In genomic region chr2:152153361-152153760, GRCm38 (mm10) we compare ENCODE assay signal across 21 mouse cellular contexts. TPM values are rescaled to one million over a fixed set of nuclear protein-coding genes. Genes with fewer than 3 reads are reported as not detected.
A peak's percentile ranks its signal among the peaks of the same experiment; 100 is the strongest.
DNase-seq lines count a peak whose midpoint lies in the region; ATAC-seq lines count a peak whose summit lies in the region.
"Had no signal": no experiment of that assay in that cellular context is flagged by ENCODE, and none has a peak within 500 bp of the region (broad histone marks: within the 10 kb centered on the region; RNA-seq: fewer than 3 reads in every experiment).

No protein-coding gene starts in this region.

- H3K4me3 ChIP-seq in forebrain, embryonic 11.5 days (ENCODE audit: low read depth, low read length), result no peak overlapping the region
- no peak overlapping the region for H3K4me3 ChIP-seq in forebrain, embryonic 16.5 days (replicated peaks; ENCODE audit: low read length)
- no peak overlapping the region for H3K4me3 ChIP-seq in kidney, embryonic 16.5 days (ENCODE audit: low read length)
- H3K4me3 ChIP-seq in kidney, embryonic 14.5 days (ENCODE audit: low read length), result no peak overlapping the region
- H3K4me3 ChIP-seq in brown adipose tissue, adult 24 weeks (ENCODE audit: insufficient read depth, low read depth, low read length), result no peak overlapping the region
- H3K4me3 ChIP-seq in embryonic facial prominence, embryonic 10.5 days, result no peak overlapping the region
- H3K4me3 ChIP-seq: embryonic facial prominence, embryonic 12.5 days; forebrain, embryonic 12.5 days; heart, embryonic 13.5 days; hindbrain, embryonic 15.5 days had no signal

- H3K4me1 ChIP-seq in forebrain, embryonic 11.5 days (replicated peaks; ENCODE audit: control insufficient read depth, insufficient read depth, low read length), result no peaks in the 10 kb centered on the region
- no peaks in the 10 kb centered on the region for H3K4me1 ChIP-seq in forebrain, embryonic 16.5 days (replicated peaks; ENCODE audit: control insufficient read depth, insufficient read depth, low read length)
- H3K4me1 ChIP-seq in kidney, embryonic 16.5 days (ENCODE audit: insufficient read depth, low read length), result peaks cover 6% of the 10 kb centered on the region; the same call in 1 of the 2 replicates
- no peaks in the 10 kb centered on the region for H3K4me1 ChIP-seq in kidney, embryonic 14.5 days (ENCODE audit: control insufficient read depth, insufficient read depth, low read length)
- H3K4me1 ChIP-seq in brown adipose tissue, adult 24 weeks (ENCODE audit: control insufficient read depth, insufficient read depth, insufficient read length, low read length), result peaks cover 30% of the 10 kb centered on the region
- peaks cover 29% of the 10 kb centered on the region for H3K4me1 ChIP-seq in embryonic facial prominence, embryonic 10.5 days
- H3K4me1 ChIP-seq: hindbrain, embryonic 15.5 days had no signal

- no peak overlapping the region for H3K4me2 ChIP-seq in forebrain, embryonic 11.5 days (ENCODE audit: low read depth, low read length, severe bottlenecking)
- H3K4me2 ChIP-seq in forebrain, embryonic 16.5 days (ENCODE audit: low read length), result no peak overlapping the region
- H3K4me2 ChIP-seq in kidney, embryonic 16.5 days (replicated peaks; ENCODE audit: low read depth, low read length), result no peak overlapping the region
- H3K4me2 ChIP-seq in kidney, embryonic 14.5 days (replicated peaks; ENCODE audit: low read depth, low read length), result no peak overlapping the region
- H3K4me2 ChIP-seq: embryonic facial prominence, embryonic 12.5 days; forebrain, embryonic 12.5 days; heart, embryonic 13.5 days; hindbrain, embryonic 15.5 days had no signal

- H3K27ac ChIP-seq in forebrain, embryonic 11.5 days (ENCODE audit: low read depth, low read length), result no peak overlapping the region
- H3K27ac ChIP-seq in forebrain, embryonic 16.5 days (ENCODE audit: low read length), result no peak overlapping the region
- H3K27ac ChIP-seq in kidney, embryonic 16.5 days (ENCODE audit: low read length), result no peak overlapping the region
- no peak overlapping the region for H3K27ac ChIP-seq in kidney, embryonic 14.5 days (ENCODE audit: low read depth, low read length)
- 0 out of 2 replicates have a peak overlapping the region, but pooled peaks have one; percentile 12 for H3K27ac ChIP-seq in brown adipose tissue, adult 24 weeks (replicated peaks; ENCODE audit: low read depth, low read length)
- H3K27ac ChIP-seq in embryonic facial prominence, embryonic 10.5 days (replicated peaks), result peak overlapping the region; percentile 48; the same call in 1 of the 2 replicates
- H3K27ac ChIP-seq: embryonic facial prominence, embryonic 12.5 days; forebrain, embryonic 12.5 days; heart, embryonic 13.5 days; hindbrain, embryonic 15.5 days had no signal

- no peaks in the 10 kb centered on the region for H3K27me3 ChIP-seq in forebrain, embryonic 11.5 days (ENCODE audit: control insufficient read depth, insufficient read depth, low read length)
- no peaks in the 10 kb centered on the region for H3K27me3 ChIP-seq in forebrain, embryonic 16.5 days (replicated peaks; ENCODE audit: control insufficient read depth, insufficient read depth, low read length)
- H3K27me3 ChIP-seq in kidney, embryonic 16.5 days (ENCODE audit: insufficient read depth, low read length), result no peaks in the 10 kb centered on the region
- no peaks in the 10 kb centered on the region for H3K27me3 ChIP-seq in kidney, embryonic 14.5 days (ENCODE audit: control insufficient read depth, insufficient read depth, low read length)
- peaks cover 4% of the 10 kb centered on the region for H3K27me3 ChIP-seq in embryonic facial prominence, embryonic 10.5 days (replicated peaks; ENCODE audit: low read depth, poor library complexity, severe bottlenecking)
- H3K27me3 ChIP-seq: hindbrain, embryonic 15.5 days had no signal

- no peaks in the 10 kb centered on the region for H3K9me3 ChIP-seq in forebrain, embryonic 11.5 days (ENCODE audit: control insufficient read depth, low read length)
- no peaks in the 10 kb centered on the region for H3K9me3 ChIP-seq in forebrain, embryonic 16.5 days (ENCODE audit: control insufficient read depth, low read length)
- no peaks in the 10 kb centered on the region for H3K9me3 ChIP-seq in kidney, embryonic 16.5 days (ENCODE audit: low read length)
- no peaks in the 10 kb centered on the region for H3K9me3 ChIP-seq in kidney, embryonic 14.5 days (ENCODE audit: control insufficient read depth, low read length)
- H3K9me3 ChIP-seq in embryonic facial prominence, embryonic 10.5 days, result no peaks in the 10 kb centered on the region
- H3K9me3 ChIP-seq: embryonic facial prominence, embryonic 12.5 days; forebrain, embryonic 12.5 days; heart, embryonic 13.5 days; hindbrain, embryonic 15.5 days had no signal

- DNase-seq in forebrain, embryonic 11.5 days (ENCODE audit: low spot score), result peak; percentile 48
- no peak for DNase-seq in embryonic facial prominence, embryonic 10.5 days (ENCODE audit: low spot score)
- no peak for DNase-seq in cerebellum, adult 11-12 months
- DNase-seq in thymus, postnatal 10 days (ENCODE audit: low spot score in 2 of 2), result no peak
- DNase-seq: adrenal gland, postnatal 10 days; cerebellum, adult 2 months; cerebellum, postnatal 10 days; forebrain, postnatal 0 days; gastrocnemius, postnatal 14 days; heart, postnatal 4 days had no signal

- no peak for ATAC-seq in forebrain, embryonic 11.5 days (replicated peaks; ENCODE audit: low FRiP score)
- ATAC-seq in forebrain, embryonic 16.5 days, result no peak
- 0 out of 2 replicates have a peak, but pooled peaks have one; percentile 27 for ATAC-seq in kidney, embryonic 16.5 days (ENCODE audit: low FRiP score, low TSS enrichment)
- no peak for ATAC-seq in kidney, embryonic 14.5 days (ENCODE audit: low FRiP score, low TSS enrichment)
- ATAC-seq: forebrain, postnatal 0 days; inflammation-experienced regulatory T-cells, adult 6 months; intestine, postnatal 0 days had no signal

- WGBS in forebrain, embryonic 11.5 days, result 40% methylated on average over 3 of the region's 3 CpGs
- WGBS in forebrain, embryonic 16.5 days, result 55% methylated on average over 3 of the region's 3 CpGs
- WGBS in kidney, embryonic 16.5 days, result 12% methylated on average over 3 of the region's 3 CpGs
- WGBS in kidney, embryonic 14.5 days, result 15% methylated on average over 3 of the region's 3 CpGs
- 23% methylated on average over 3 of the region's 3 CpGs for WGBS in embryonic facial prominence, embryonic 10.5 days

- H3K9ac ChIP-seq in forebrain, embryonic 11.5 days (ENCODE audit: low read length), result no peak overlapping the region
- no peak overlapping the region for H3K9ac ChIP-seq in forebrain, embryonic 16.5 days (replicated peaks; ENCODE audit: low read depth, low read length)
- H3K9ac ChIP-seq in kidney, embryonic 16.5 days (replicated peaks; ENCODE audit: low read length), result no peak overlapping the region
- H3K9ac ChIP-seq in kidney, embryonic 14.5 days (ENCODE audit: low read depth, low read length), result no peak overlapping the region
- H3K9ac ChIP-seq: embryonic facial prominence, embryonic 12.5 days; forebrain, embryonic 12.5 days; forebrain, postnatal 0 days; heart, embryonic 13.5 days; hindbrain, embryonic 15.5 days had no signal

- H3K36me3 ChIP-seq in forebrain, embryonic 11.5 days (ENCODE audit: control insufficient read depth, insufficient read depth, low read length), result no peaks in the 10 kb centered on the region
- H3K36me3 ChIP-seq in forebrain, embryonic 16.5 days (ENCODE audit: control insufficient read depth, insufficient read depth), result no peaks in the 10 kb centered on the region
- no peaks in the 10 kb centered on the region for H3K36me3 ChIP-seq in kidney, embryonic 16.5 days (ENCODE audit: insufficient read depth, low read length)
- H3K36me3 ChIP-seq in kidney, embryonic 14.5 days (ENCODE audit: control insufficient read depth, insufficient read depth, low read length), result no peaks in the 10 kb centered on the region
- no peaks in the 10 kb centered on the region for H3K36me3 ChIP-seq in embryonic facial prominence, embryonic 10.5 days (replicated peaks)
- H3K36me3 ChIP-seq: embryonic facial prominence, embryonic 12.5 days; forebrain, embryonic 12.5 days; heart, embryonic 13.5 days; hindbrain, embryonic 15.5 days had no signal

RNA-seq across cellular contexts. Expression of gene Tcf15, which starts 10.0 kb away (rescaled TPM):
- 3.4 and 3.5 TPM in 2 replicates for polyA plus RNA-seq in forebrain, embryonic 11.5 days (2014; fragmentation: Nextera tagmentation; extraction: Ambion mirVana)
- 1.3 and 1.5 TPM in 2 replicates for polyA plus RNA-seq in forebrain, embryonic 16.5 days (2015; fragmentation: Nextera tagmentation; extraction: Ambion mirVana)
- polyA plus RNA-seq in kidney, embryonic 16.5 days (2015; fragmentation: Nextera tagmentation; extraction: Ambion mirVana), result 10.0 and 10.4 TPM in 2 replicates
- 18.2 and 19.2 TPM in 2 replicates for polyA plus RNA-seq in kidney, embryonic 14.5 days (2014; fragmentation: Nextera tagmentation; extraction: Ambion mirVana)
- 12.1 and 20.7 TPM in 2 replicates for polyA plus RNA-seq in brown adipose tissue, adult 24 weeks (2012; ENCODE audit: insufficient read depth, insufficient read length, missing spikeins)
- polyA plus RNA-seq in embryonic facial prominence, embryonic 10.5 days (2016; fragmentation: Nextera tagmentation; extraction: Ambion mirVana), result 9.2 and 10.3 TPM in 2 replicates
- polyA plus RNA-seq: C2C12; inflammation-experienced regulatory T-cells, adult 6 months had no signal

RNA-seq across cellular contexts. Expression of gene Srxn1, which starts 48.0 kb away (rescaled TPM):
- polyA plus RNA-seq in forebrain, embryonic 11.5 days (2014; fragmentation: Nextera tagmentation; extraction: Ambion mirVana), result 14.3 and 15.0 TPM in 2 replicates
- 11.4 and 13.6 TPM in 2 replicates for polyA plus RNA-seq in forebrain, embryonic 16.5 days (2015; fragmentation: Nextera tagmentation; extraction: Ambion mirVana)
- 16.1 and 17.9 TPM in 2 replicates for polyA plus RNA-seq in kidney, embryonic 16.5 days (2015; fragmentation: Nextera tagmentation; extraction: Ambion mirVana)
- 4.7 and 9.5 TPM in 2 replicates for polyA plus RNA-seq in kidney, embryonic 14.5 days (2014; fragmentation: Nextera tagmentation; extraction: Ambion mirVana)
- polyA plus RNA-seq in brown adipose tissue, adult 24 weeks (2012; ENCODE audit: insufficient read depth, insufficient read length, missing spikeins), result 36.2 and 39.3 TPM in 2 replicates
- 10.7 and 12.4 TPM in 2 replicates for polyA plus RNA-seq in embryonic facial prominence, embryonic 10.5 days (2016; fragmentation: Nextera tagmentation; extraction: Ambion mirVana)

Comparison
In these comparisons a context has a peak if more than half of its experiments do, and no peak if none do; other contexts are left out.
1. H3K27ac ChIP-seq: peak in brown adipose tissue, adult 24 weeks (single experiment) and embryonic facial prominence, embryonic 10.5 days (single experiment); none in forebrain, embryonic 11.5 days (single experiment), forebrain, embryonic 16.5 days (single experiment), kidney, embryonic 16.5 days (single experiment) and kidney, embryonic 14.5 days (single experiment).